Mouse (Mus musculus) myocyte (in vitro differentiated cells): Measurements from ENCODE around the gene Rhbdd2. TPM values are rescaled to one million over a fixed set of nuclear protein-coding genes. Genes with fewer than 3 reads are reported as not detected.
"Not testable (repeated sequence)": the region's sequence is repeated elsewhere in the genome, so short reads cannot be mapped to it uniquely, and the experiment has no call there.

Experiments used
- H3K27me3 ChIP-seq: one replicate; pipeline ENCODE4 v1.6.1; 2011; ENCODE audit not compliant: control insufficient read depth, insufficient read depth, insufficient read length
- H3K36me3 ChIP-seq: one replicate; pipeline ENCODE4 v1.6.1; 2011; ENCODE audit not compliant: control insufficient read depth, insufficient read depth
- H3K4me2 ChIP-seq: one replicate; pipeline ENCODE4 v1.6.1; 2011; ENCODE audit warnings: low read depth, control low read depth
- H3K4me3 ChIP-seq: one replicate; pipeline ENCODE4 v1.5.1; 2011; ENCODE audit warnings: mild to moderate bottlenecking, control low read depth, moderate library complexity
- H3K79me2 ChIP-seq: one replicate; pipeline ENCODE4 v1.6.1; 2011; ENCODE audit not compliant: control insufficient read depth, insufficient read depth
- H3ac ChIP-seq: one replicate; pipeline ENCODE4 v1.6.1; 2011; ENCODE audit not compliant: control insufficient read depth, insufficient read length
- CEBPB ChIP-seq: IDR thresholded peaks from 2 replicates; pipeline ENCODE4 v1.6.1; 2011; ENCODE audit warnings: mild to moderate bottlenecking, moderate library complexity; ENCODE audit not compliant: poor library complexity, insufficient read depth, severe bottlenecking
- E2F4 ChIP-seq: IDR thresholded peaks from one replicate; pipeline ENCODE4 v1.6.1; 2011; ENCODE audit warnings: mild to moderate bottlenecking, control low read depth, moderate library complexity; ENCODE audit not compliant: insufficient read depth
- MAX ChIP-seq: IDR thresholded peaks from one replicate; pipeline ENCODE4 v1.6.1; 2011; ENCODE audit warnings: low read depth, mild to moderate bottlenecking, control low read depth
- MYOD1 ChIP-seq, 3 experiments: IDR thresholded peaks; one replicate each; pipeline ENCODE4 v1.6.1; 2011; ENCODE audit warnings: control low read depth in 2 of 3, low read depth in 2 of 3, mild to moderate bottlenecking in 2 of 3, moderate library complexity in 1 of 3; ENCODE audit not compliant: insufficient read length in 2 of 3, control insufficient read depth in 1 of 3
- MYOG ChIP-seq, 3 experiments: IDR thresholded peaks; one replicate each; pipeline ENCODE4 v1.6.1; 2011; ENCODE audit warnings: control low read depth in 2 of 3, low read depth in 2 of 3, mild to moderate bottlenecking in 2 of 3; ENCODE audit not compliant: insufficient read length in 2 of 3, control insufficient read depth in 1 of 3, insufficient read depth in 1 of 3
- POLR2A ChIP-seq: IDR thresholded peaks from one replicate; pipeline ENCODE4 v1.6.1; 2011; ENCODE audit warnings: low read depth, mild to moderate bottlenecking, control low read depth, moderate library complexity; ENCODE audit not compliant: insufficient read length
- POLR2AphosphoS2 ChIP-seq: IDR thresholded peaks from one replicate; pipeline ENCODE4 v1.6.1; 2011; ENCODE audit warnings: low read depth, control low read depth; ENCODE audit not compliant: insufficient read length
- REST ChIP-seq: IDR thresholded peaks from one replicate; pipeline ENCODE4 v1.6.1; 2011; ENCODE audit warnings: mild to moderate bottlenecking, control low read depth, moderate library complexity; ENCODE audit not compliant: insufficient read depth, insufficient read length
- SRF ChIP-seq: IDR thresholded peaks from one replicate; pipeline ENCODE4 v1.6.1; 2011; ENCODE audit warnings: low read depth; ENCODE audit not compliant: control insufficient read depth, insufficient read length
- TCF12 ChIP-seq: IDR thresholded peaks from one replicate; pipeline ENCODE4 v1.6.1; 2011; ENCODE audit warnings: mild to moderate bottlenecking, control low read depth; ENCODE audit not compliant: poor library complexity, insufficient read depth, severe bottlenecking
- TCF3 ChIP-seq: IDR thresholded peaks from one replicate; pipeline ENCODE4 v1.6.1; 2011; ENCODE audit warnings: low read depth, control low read depth; ENCODE audit not compliant: insufficient read length
- USF1 ChIP-seq: IDR thresholded peaks from one replicate; pipeline ENCODE4 v1.6.1; 2011; ENCODE audit warnings: low read depth, mild to moderate bottlenecking, control low read depth, moderate library complexity
- polyA plus RNA-seq: library from polyadenylated mRNA; unstranded; fragments of >200 nt; fragmentation: generic; extraction: Trizol; gene quantifications from one replicate; pipeline ENCODE4 v1.2.1, GENCODE M21; 2012; ENCODE audit warnings: missing spikeins

Gene Rhbdd2
- polyA plus RNA-seq, 1 experiment = 16.7 TPM

GRCm38 (mm10) chr5:135607581-135607980, 24.8 kb upstream of the Rhbdd2 start:
- no peaks in the 10 kb centered on the region for H3K27me3 ChIP-seq
- no peak overlapping the region for H3ac ChIP-seq
- H3K36me3 ChIP-seq = no peaks in the 10 kb centered on the region
- TF ChIP-seq USF1 (no peak), MYOD1 (IDR thresholded peaks at IDR 0.05; ENCODE audit: control insufficient read depth in 1 of 3, insufficient read length in 2 of 3, low read depth in 2 of 3) (no peak), REST (no peak), E2F4 (no peak), TCF12 (no peak), MAX (no peak), MYOG (IDR thresholded peaks at IDR 0.05; ENCODE audit: control insufficient read depth in 1 of 3, insufficient read depth in 1 of 3, insufficient read length in 2 of 3, low read depth in 2 of 3) (no peak), CEBPB (no peak), POLR2AphosphoS2 (no peak), POLR2A (no peak), TCF3 (no peak), SRF (no peak)
- H3K4me2 ChIP-seq = no peak overlapping the region
- no peaks in the 10 kb centered on the region for H3K79me2 ChIP-seq
- H3K4me3 ChIP-seq = no peak overlapping the region

- no peaks in the 10 kb centered on the region for H3K79me2 ChIP-seq
- no peak overlapping the region for H3K4me2 ChIP-seq
- no peak for TF ChIP-seq USF1
- no peak for TF ChIP-seq MAX
- TF ChIP-seq CEBPB = no peak
- TF ChIP-seq POLR2A = no peak
- no peak for TF ChIP-seq MYOD1 (IDR thresholded peaks at IDR 0.05; ENCODE audit: control insufficient read depth in 1 of 3, insufficient read length in 2 of 3, low read depth in 2 of 3)
- TF ChIP-seq E2F4 = no peak
- no peak for TF ChIP-seq MYOG (IDR thresholded peaks at IDR 0.05; ENCODE audit: control insufficient read depth in 1 of 3, insufficient read depth in 1 of 3, insufficient read length in 2 of 3, low read depth in 2 of 3)
- TF ChIP-seq REST = no peak
- TF ChIP-seq POLR2AphosphoS2 = no peak
- TF ChIP-seq TCF3 = no peak
- no peak for TF ChIP-seq SRF
- no peaks in the 10 kb centered on the region for H3K27me3 ChIP-seq
- H3K36me3 ChIP-seq = no peaks in the 10 kb centered on the region
- H3ac ChIP-seq = no peak overlapping the region
- no peak overlapping the region for H3K4me3 ChIP-seq
Observed at GRCm38 (mm10) chr5:135609794-135610193, 22.6 kb upstream of the Rhbdd2 start.

GRCm38 (mm10) chr5:135619741-135620140, 12.7 kb upstream of the Rhbdd2 start:
- not testable (repeated sequence) for H3ac ChIP-seq, H3K27me3 ChIP-seq, H3K36me3 ChIP-seq, H3K79me2 ChIP-seq, H3K4me2 ChIP-seq, H3K4me3 ChIP-seq

GRCm38 (mm10) chr5:135620526-135620925, 11.9 kb upstream of the Rhbdd2 start:
- Histone ChIP-seq H3K79me2 (no peaks in the 10 kb centered on the region), H3K36me3 (no peaks in the 10 kb centered on the region), H3K4me3 (no peak overlapping the region), H3ac (no peak overlapping the region), H3K27me3 (no peaks in the 10 kb centered on the region), H3K4me2 (no peak overlapping the region)
- TF ChIP-seq MYOD1 (IDR thresholded peaks at IDR 0.05; ENCODE audit: control insufficient read depth in 1 of 3, insufficient read length in 2 of 3, low read depth in 2 of 3) = no peak
- no peak for TF ChIP-seq MYOG (IDR thresholded peaks at IDR 0.05; ENCODE audit: control insufficient read depth in 1 of 3, insufficient read depth in 1 of 3, insufficient read length in 2 of 3, low read depth in 2 of 3)
- TF ChIP-seq E2F4 = no peak
- no peak for TF ChIP-seq CEBPB
- TF ChIP-seq TCF12 = no peak
- TF ChIP-seq USF1 = no peak
- TF ChIP-seq MAX = no peak
- no peak for TF ChIP-seq REST
- no peak for TF ChIP-seq SRF
- TF ChIP-seq POLR2AphosphoS2 = no peak
- TF ChIP-seq POLR2A = no peak
- no peak for TF ChIP-seq TCF3

- H3K36me3 ChIP-seq = no peaks in the 10 kb centered on the region
- H3K79me2 ChIP-seq = no peaks in the 10 kb centered on the region
- no peak overlapping the region for H3ac ChIP-seq
- H3K4me3 ChIP-seq = no peak overlapping the region
- no peaks in the 10 kb centered on the region for H3K27me3 ChIP-seq
- TF ChIP-seq SRF (no peak), CEBPB (no peak), MYOD1 (IDR thresholded peaks at IDR 0.05; ENCODE audit: control insufficient read depth in 1 of 3, insufficient read length in 2 of 3, low read depth in 2 of 3) (peak in 2 of 3 experiments; percentile 52 to 83), MYOG (IDR thresholded peaks at IDR 0.05; ENCODE audit: control insufficient read depth in 1 of 3, insufficient read depth in 1 of 3, insufficient read length in 2 of 3, low read depth in 2 of 3) (peak in 2 of 3 experiments; percentile 26 to 73)
- H3K4me2 ChIP-seq = peak overlapping the region; percentile 51
Observed at GRCm38 (mm10) chr5:135621725-135622124, 10.7 kb upstream of the Rhbdd2 start.
